Mouse (Mus musculus) layer of hippocampus, adult 18-20 months (tissue): ENCODE results near the gene Pold1. TPM values are rescaled to one million over a fixed set of nuclear protein-coding genes. Genes with fewer than 3 reads are reported as not detected.

Experiments used
- DNase-seq, 2 experiments: peaks; one replicate each; pipeline ENCODE4 v3.0.0; 2022; ENCODE audit warnings: low spot score in 2 of 2
- long read RNA-seq: library from polyadenylated mRNA; stranded (forward); transcript quantifications from one replicate; pipeline ENCODE4 v2.0.0, GENCODE M21; 2021
- total RNA-seq, 2 experiments: library from RNA; stranded (reverse); gene quantifications; 2 replicates each; pipeline ENCODE4 v1.2.3; 2021

The Pold1 gene
- total RNA-seq, result 10 to 100 TPM in 1 of 2 experiments, 1 to 10 TPM in 1; 9.4 to 13.2 TPM
- long read RNA-seq, transcript Pold1-201 (27 exons, 3,454 nt), result major isoform, 10 of 20 reads
- long read RNA-seq, partial matches to known transcripts, result 3 of 20 reads
- long read RNA-seq, other reads (novel, unspliced or antisense), result 7 of 20 reads

GRCm38 (mm10) chr7:44548497-44549087, at the start of gene Pold1:
Gene Pold1, minus strand, starts transcription at chr7:44548849.
- peak; percentile 99 for DNase-seq

GRCm38 (mm10) chr7:44598336-44598735, 49.7 kb upstream of the Pold1 start:
- no peak for DNase-seq

GRCm38 (mm10) chr7:44597666-44598065, 49.0 kb upstream of the Pold1 start:
- DNase-seq, result no peak

GRCm38 (mm10) chr7:44596996-44597538, 48.4 kb upstream of the Pold1 start:
- no peak for DNase-seq

GRCm38 (mm10) chr7:44596051-44596450, 47.4 kb upstream of the Pold1 start:
- DNase-seq, result no peak

GRCm38 (mm10) chr7:44595131-44595561, 46.5 kb upstream of the Pold1 start:
- no peak for DNase-seq

GRCm38 (mm10) chr7:44594291-44594690, 45.6 kb upstream of the Pold1 start:
- peak in 1 of 2 experiments; percentile 91 for DNase-seq

GRCm38 (mm10) chr7:44593775-44594174, 45.1 kb upstream of the Pold1 start:
- DNase-seq, result peak; percentile 86 to 92

GRCm38 (mm10) chr7:44593051-44593450, 44.4 kb upstream of the Pold1 start:
- DNase-seq, result no peak

GRCm38 (mm10) chr7:44591348-44592116, 42.9 kb upstream of the Pold1 start:
- DNase-seq, result peak in 1 of 2 experiments; percentile 38

- peak; percentile 95 for DNase-seq
Measured at GRCm38 (mm10) chr7:44590402-44591347, 42.0 kb upstream of the Pold1 start, which contains the start of gene Kcnc3. Gene Kcnc3, plus strand, starts transcription at chr7:44590664.

GRCm38 (mm10) chr7:44589946-44590345, 41.3 kb upstream of the Pold1 start:
- DNase-seq, result peak in 1 of 2 experiments; percentile 59

- peak; percentile 76 to 84 for DNase-seq
Measured at GRCm38 (mm10) chr7:44589149-44589548, 40.5 kb upstream of the Pold1 start.

- DNase-seq, result peak in 1 of 2 experiments; percentile 42
Measured at GRCm38 (mm10) chr7:44588338-44588737, 39.7 kb upstream of the Pold1 start.

- no peak for DNase-seq
Measured at GRCm38 (mm10) chr7:44587676-44588075, 39.0 kb upstream of the Pold1 start.

- DNase-seq, result peak; percentile 87 to 90
Measured at GRCm38 (mm10) chr7:44586930-44587329, 38.3 kb upstream of the Pold1 start.

GRCm38 (mm10) chr7:44586518-44586917, 37.9 kb upstream of the Pold1 start:
- DNase-seq, result peak; percentile 74 to 88

GRCm38 (mm10) chr7:44585606-44586005, 37.0 kb upstream of the Pold1 start:
- no peak for DNase-seq

GRCm38 (mm10) chr7:44584921-44585320, 36.3 kb upstream of the Pold1 start:
- DNase-seq, result no peak

GRCm38 (mm10) chr7:44584265-44584804, 35.7 kb upstream of the Pold1 start:
- no peak for DNase-seq
